Mouse (Mus musculus) MEL (cell line): ENCODE results near the gene Vav3. TPM values are rescaled to one million over a fixed set of nuclear protein-coding genes. Genes with fewer than 3 reads are reported as not detected.

Experiments
- DNase-seq: peaks from one replicate; pipeline ENCODE4 v3.0.0; 2011; ENCODE audit warnings: low read depth, low spot score
- H3K27ac ChIP-seq: 2 replicates; pipeline ENCODE4 v1.5.1; 2012; ENCODE audit warnings: low read depth, mild to moderate bottlenecking, control low read depth, low read length, moderate library complexity; ENCODE audit not compliant: control insufficient read depth
- H3K27me3 ChIP-seq, 2 experiments: fragments of 150-350 bp in 1 of 2; sonication (generic) in 1 of 2; 2 replicates each; pipeline ENCODE4 v1.6.1; 2012; ENCODE audit warnings: low read length in 2 of 2, mild to moderate bottlenecking in 2 of 2, improper control_type of control experiment in 1 of 2, moderate library complexity in 1 of 2; ENCODE audit not compliant: insufficient read depth in 2 of 2, control insufficient read depth in 1 of 2
- H3K36me3 ChIP-seq, 2 experiments: 2 replicates each; pipeline ENCODE4 v1.6.1; 2012 to 2014; ENCODE audit warnings: low read length in 2 of 2, improper control_type of control experiment in 1 of 2, inconsistent platforms in 1 of 2, mild to moderate bottlenecking in 1 of 2; ENCODE audit not compliant: insufficient read depth in 2 of 2, control insufficient read depth in 1 of 2
- H3K4me1 ChIP-seq, 2 experiments: fragments of 150-350 bp in 1 of 2; sonication (generic) in 1 of 2; 2 replicates each; pipeline ENCODE4 v1.6.1; 2012; ENCODE audit warnings: low read length in 2 of 2, improper control_type of control experiment in 1 of 2, mild to moderate bottlenecking in 1 of 2; ENCODE audit not compliant: insufficient read depth in 2 of 2, control insufficient read depth in 1 of 2
- H3K4me3 ChIP-seq, 2 experiments: fragments of 150-350 bp in 1 of 2; sonication (generic) in 1 of 2; 2 replicates each; pipeline ENCODE4 v1.5.1; 2012; ENCODE audit warnings: low read depth in 2 of 2, low read length in 2 of 2, mild to moderate bottlenecking in 2 of 2, moderate library complexity in 2 of 2, control low read depth in 1 of 2, improper control_type of control experiment in 1 of 2; ENCODE audit not compliant: control insufficient read depth in 1 of 2, insufficient read depth in 1 of 2
- H3K79me2 ChIP-seq: 2 replicates; pipeline ENCODE4 v1.6.1; 2012; ENCODE audit warnings: mild to moderate bottlenecking, low read length, moderate library complexity; ENCODE audit not compliant: control insufficient read depth, poor library complexity, insufficient read depth
- H3K9ac ChIP-seq: 2 replicates; pipeline ENCODE4 v1.6.1; 2012; ENCODE audit warnings: low read depth, mild to moderate bottlenecking, control low read depth, low read length, moderate library complexity; ENCODE audit not compliant: control insufficient read depth, poor library complexity, severe bottlenecking
- H3K9me3 ChIP-seq: fragments of 150-350 bp; sonication (generic); replicated peaks from 2 replicates; pipeline ENCODE4 v1.6.1; 2012; ENCODE audit warnings: mild to moderate bottlenecking, low read length, improper control_type of control experiment, moderate library complexity; ENCODE audit not compliant: insufficient read depth
- CHD1 ChIP-seq: IDR thresholded peaks from 2 replicates; pipeline ENCODE4 v1.6.1; 2012; ENCODE audit warnings: low read depth, mild to moderate bottlenecking, inconsistent platforms, low read length, improper control_type of control experiment
- CHD2 ChIP-seq: IDR thresholded peaks from 2 replicates; pipeline ENCODE4 v1.6.1; 2011; ENCODE audit warnings: low read length, improper control_type of control experiment
- CTCF ChIP-seq, 3 experiments: IDR thresholded peaks in 2 of 3; conservative IDR thresholded peaks in 1 of 3; 2 replicates each; pipeline ENCODE4 v1.5.1; 2011 to 2012; ENCODE audit warnings: low read length in 3 of 3, low read depth in 2 of 3, mild to moderate bottlenecking in 2 of 3, improper control_type of control experiment in 1 of 3, inconsistent platforms in 1 of 3, mixed read lengths in 1 of 3, moderate library complexity in 1 of 3; ENCODE audit not compliant: control insufficient read depth in 1 of 3, insufficient read depth in 1 of 3, poor library complexity in 1 of 3, severe bottlenecking in 1 of 3
- EP300 ChIP-seq, 2 experiments: IDR thresholded peaks; 2 replicates each; pipeline ENCODE4 v1.6.1; 2011; ENCODE audit warnings: improper control_type of control experiment in 2 of 2, low read length in 2 of 2, low read depth in 1 of 2, mild to moderate bottlenecking in 1 of 2
- ETS1 ChIP-seq: IDR thresholded peaks from 2 replicates; pipeline ENCODE4 v1.6.1; 2012; ENCODE audit warnings: low read depth, mild to moderate bottlenecking, inconsistent platforms, low read length, improper control_type of control experiment, moderate library complexity
- GATA1 ChIP-seq: IDR thresholded peaks from 2 replicates; pipeline ENCODE4 v1.6.1; 2011; ENCODE audit warnings: low read depth, low read length, improper control_type of control experiment
- HCFC1 ChIP-seq: IDR thresholded peaks from 2 replicates; pipeline ENCODE4 v1.6.1; 2012; ENCODE audit warnings: low read depth, mild to moderate bottlenecking, inconsistent platforms, low read length, improper control_type of control experiment, moderate library complexity
- JUND ChIP-seq: IDR thresholded peaks from 2 replicates; pipeline ENCODE4 v1.6.1; 2011; ENCODE audit warnings: low read depth, mild to moderate bottlenecking, improper control_type of control experiment, low read length
- MAZ ChIP-seq: IDR thresholded peaks from 2 replicates; pipeline ENCODE4 v1.6.1; 2012; ENCODE audit warnings: low read depth, mild to moderate bottlenecking, inconsistent platforms, low read length, improper control_type of control experiment
- MXI1 ChIP-seq: IDR thresholded peaks from 2 replicates; pipeline ENCODE4 v1.6.1; 2011; ENCODE audit warnings: mild to moderate bottlenecking, low read depth, low read length, improper control_type of control experiment
- NRF1 ChIP-seq: IDR thresholded peaks from 2 replicates; pipeline ENCODE4 v1.6.1; 2014; ENCODE audit warnings: low read depth, mild to moderate bottlenecking, inconsistent platforms, low read length, improper control_type of control experiment, moderate library complexity; ENCODE audit not compliant: poor library complexity, insufficient read depth, severe bottlenecking
- POLR2A ChIP-seq, 2 experiments: IDR thresholded peaks; 2 replicates each; pipeline ENCODE4 v1.6.1; 2011 to 2012; ENCODE audit warnings: low read length in 2 of 2, mild to moderate bottlenecking in 2 of 2, control low read depth in 1 of 2, improper control_type of control experiment in 1 of 2, low read depth in 1 of 2, moderate library complexity in 1 of 2; ENCODE audit not compliant: control insufficient read depth in 1 of 2, insufficient read depth in 1 of 2, poor library complexity in 1 of 2
- POLR2AphosphoS2 ChIP-seq: IDR thresholded peaks from 2 replicates; pipeline ENCODE4 v1.6.1; 2011; ENCODE audit warnings: low read length, improper control_type of control experiment
- RAD21 ChIP-seq: IDR thresholded peaks from 2 replicates; pipeline ENCODE4 v1.6.1; 2011; ENCODE audit warnings: mild to moderate bottlenecking, low read depth, low read length, improper control_type of control experiment
- RCOR1 ChIP-seq: IDR thresholded peaks from 2 replicates; pipeline ENCODE4 v1.6.1; 2012; ENCODE audit warnings: low read depth, mild to moderate bottlenecking, inconsistent platforms, low read length, improper control_type of control experiment
- SMC3 ChIP-seq: IDR thresholded peaks from 2 replicates; pipeline ENCODE4 v1.6.1; 2011; ENCODE audit warnings: low read depth, low read length, improper control_type of control experiment
- TBP ChIP-seq: IDR thresholded peaks from 2 replicates; pipeline ENCODE4 v1.8.0; 2011; ENCODE audit warnings: low read depth, low read length, improper control_type of control experiment
- TCF12 ChIP-seq: IDR thresholded peaks from 2 replicates; pipeline ENCODE4 v1.6.1; 2014; ENCODE audit warnings: low read depth, mild to moderate bottlenecking, inconsistent platforms, low read length, improper control_type of control experiment, moderate library complexity
- UBTF ChIP-seq: IDR thresholded peaks from 2 replicates; pipeline ENCODE4 v1.6.1; 2012; ENCODE audit warnings: low read depth, mild to moderate bottlenecking, inconsistent platforms, low read length, improper control_type of control experiment, moderate library complexity, borderline replicate concordance; ENCODE audit not compliant: insufficient read depth
- USF2 ChIP-seq, 2 experiments: IDR thresholded peaks; 2 replicates each; pipeline ENCODE4 v1.6.1; 2011 to 2012; ENCODE audit warnings: improper control_type of control experiment in 2 of 2, low read length in 2 of 2, borderline replicate concordance in 1 of 2, inconsistent platforms in 1 of 2, low read depth in 1 of 2, mild to moderate bottlenecking in 1 of 2; ENCODE audit not compliant: insufficient read depth in 1 of 2
- ZC3H11A ChIP-seq: IDR thresholded peaks from 2 replicates; pipeline ENCODE4 v1.6.1; 2012; ENCODE audit warnings: low read depth, mild to moderate bottlenecking, inconsistent platforms, low read length, improper control_type of control experiment
- ZKSCAN1 ChIP-seq: IDR thresholded peaks from 2 replicates; pipeline ENCODE4 v1.6.1; 2012; ENCODE audit warnings: low read depth, mild to moderate bottlenecking, inconsistent platforms, low read length, improper control_type of control experiment, moderate library complexity
- polyA plus RNA-seq, 2 experiments: library from polyadenylated mRNA; stranded (reverse) in 1 of 2; unstranded in 1 of 2; fragments of >175 nt in 1 of 2; fragments of >200 nt in 1 of 2; gene quantifications; 2 replicates each; pipeline versions ENCODE4 v1.2.1 to v1.2.4; 2012; ENCODE audit warnings: low replicate concordance in 2 of 2, low read depth in 1 of 2; ENCODE audit not compliant: insufficient read length in 2 of 2, insufficient read depth in 1 of 2, missing spikeins in 1 of 2
- total RNA-seq: library from RNA; depleted of rRNA; stranded (reverse); fragments of 300-350 nt; gene quantifications from 2 replicates; pipeline ENCODE4 v1.2.3, GENCODE M21; 2012

The Vav3 gene
- total and polyA plus RNA-seq, 3 experiments: not detected

- no peaks in the 10 kb centered on the region for H3K79me2 ChIP-seq
- H3K4me3 ChIP-seq: no peak overlapping the region
- no peak for DNase-seq
- H3K9ac ChIP-seq: no peak overlapping the region
- no peaks in the 10 kb centered on the region for H3K9me3 ChIP-seq
- H3K27ac ChIP-seq: no peak overlapping the region
- H3K27me3 ChIP-seq: peaks cover 0 to 2% of the 10 kb centered on the region in 2 experiments; a peak in 2 of 4 replicates
- H3K4me1 ChIP-seq: no peaks in the 10 kb centered on the region
- no peak for TF ChIP-seq GATA1
- no peak for TF ChIP-seq USF2 (IDR thresholded peaks at IDR 0.05; ENCODE audit: borderline replicate concordance in 1 of 2, insufficient read depth in 1 of 2, low read depth in 1 of 2, low read length in 2 of 2)
- no peak for TF ChIP-seq MXI1
- TF ChIP-seq HCFC1: no peak
- no peak for TF ChIP-seq NRF1
- no peak for TF ChIP-seq TCF12
- TF ChIP-seq EP300 (IDR thresholded peaks at IDR 0.05; ENCODE audit: low read depth in 1 of 2, low read length in 2 of 2): no peak
- TF ChIP-seq UBTF: no peak
- TF ChIP-seq CHD1: no peak
- TF ChIP-seq POLR2AphosphoS2: no peak
- TF ChIP-seq TBP: no peak
- no peak for TF ChIP-seq RCOR1
- no peak for TF ChIP-seq ETS1
- TF ChIP-seq CTCF (IDR thresholded peaks at IDR 0.05 in 2 of 3, conservative IDR thresholded peaks at IDR 0.05 in 1 of 3; ENCODE audit: control insufficient read depth in 1 of 3, insufficient read depth in 1 of 3, low read depth in 2 of 3, low read length in 3 of 3, poor library complexity in 1 of 3, severe bottlenecking in 1 of 3): no peak
- TF ChIP-seq JUND: no peak
- no peak for TF ChIP-seq MAZ
- TF ChIP-seq POLR2A (IDR thresholded peaks at IDR 0.05; ENCODE audit: control insufficient read depth in 1 of 2, insufficient read depth in 1 of 2, low read depth in 1 of 2, low read length in 2 of 2, poor library complexity in 1 of 2): no peak
- TF ChIP-seq CHD2: no peak
- no peak for TF ChIP-seq RAD21
- no peaks in the 10 kb centered on the region for H3K36me3 ChIP-seq
Measured at GRCm38 (mm10) chr3:109490561-109491296, 150.3 kb downstream of the Vav3 start.

GRCm38 (mm10) chr3:109491568-109491967 is 151.1 kb downstream of the Vav3 start:
- DNase-seq: peak; percentile 70
- H3K27ac ChIP-seq: no peak overlapping the region

More at GRCm38 (mm10) chr3:109491568-109491967, 151.1 kb downstream of the Vav3 start:
- Histone ChIP-seq H3K9me3 (no peaks in the 10 kb centered on the region), H3K4me3 (no peak overlapping the region), H3K4me1 (no peaks in the 10 kb centered on the region), H3K36me3 (no peaks in the 10 kb centered on the region), H3K79me2 (no peaks in the 10 kb centered on the region)
- TF ChIP-seq RAD21 (peak; percentile 98), SMC3 (peak; percentile 91), UBTF (no peak), ZKSCAN1 (no peak), ZC3H11A (peak; percentile 84), CTCF (IDR thresholded peaks at IDR 0.05 in 2 of 3, conservative IDR thresholded peaks at IDR 0.05 in 1 of 3; ENCODE audit: control insufficient read depth in 1 of 3, insufficient read depth in 1 of 3, low read depth in 2 of 3, low read length in 3 of 3, poor library complexity in 1 of 3, severe bottlenecking in 1 of 3) (peak in 2 of 3 experiments; percentile 57 to 91; a peak in 5 of 6 replicates)
- TF ChIP-seq, all 39 proteins: peak for 4
- no peak overlapping the region for H3K9ac ChIP-seq
- H3K27me3 ChIP-seq: peaks cover 0 to 2% of the 10 kb centered on the region in 2 experiments; a peak in 3 of 4 replicates
